Mouse (Mus musculus): Measurements from ENCODE around the gene Gmeb1. TPM values are rescaled to one million over a fixed set of nuclear protein-coding genes. Genes with fewer than 3 reads are reported as not detected.

Gmeb1 gene
- polyA plus RNA-seq (2012; rRNA removed) = 44.4 TPM in 2 replicates

DNA sequence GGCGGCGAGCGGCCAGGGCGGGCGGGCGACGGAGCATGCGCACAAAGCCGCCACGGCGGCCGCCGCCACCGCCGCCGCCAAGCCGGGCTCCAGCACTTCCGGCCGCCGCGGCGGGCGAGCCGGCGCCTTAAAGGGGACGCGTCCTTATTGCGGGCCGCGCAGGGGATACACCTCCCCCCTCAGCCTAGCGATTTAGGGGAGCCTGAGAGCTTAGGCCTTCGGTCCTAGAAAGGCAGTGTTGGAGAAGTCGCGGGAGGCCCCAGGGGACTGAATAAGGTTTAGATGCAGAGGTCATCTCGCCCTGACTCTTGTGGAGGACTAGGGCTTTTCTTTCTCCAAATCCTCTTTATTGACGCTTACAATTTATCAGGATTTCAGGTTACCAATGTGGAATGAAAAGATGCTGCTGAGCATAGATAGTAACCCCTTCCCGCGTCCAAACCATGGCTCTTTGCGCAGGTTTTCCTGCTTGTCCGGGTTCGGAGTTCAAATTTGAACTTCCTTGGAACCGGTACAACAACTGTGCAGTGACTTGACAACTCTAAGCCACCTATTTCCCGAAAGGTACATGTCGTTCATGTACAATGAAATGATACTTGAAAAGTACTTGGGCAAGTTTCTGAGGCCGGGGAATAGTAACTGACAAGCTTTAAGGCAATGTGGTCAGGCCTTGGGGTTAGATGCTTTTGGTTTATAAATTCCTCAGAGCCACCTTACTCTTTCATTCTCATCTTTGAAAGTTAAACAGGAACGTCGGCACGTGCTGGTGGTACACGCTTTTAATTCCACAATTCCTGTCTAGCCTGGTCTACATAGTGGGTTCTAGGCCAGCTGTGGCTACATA is at the start of gene Gmeb1:
Gene Gmeb1 (minus strand): TSS at position 89 of the 844 bp plus-strand sequence.

GRCm38 (mm10) chr4:132302939-132303479 is 41.6 kb upstream of the Gmeb1 start, which contains the start of gene Rab42:
TSS of gene Rab42 (minus strand) at chr4:132303385.

GRCm38 (mm10) chr4:132274156-132274862 is 12.9 kb upstream of the Gmeb1 start, which contains the start of gene Taf12:
TSS of gene Taf12 (plus strand) at chr4:132274375.

DNA sequence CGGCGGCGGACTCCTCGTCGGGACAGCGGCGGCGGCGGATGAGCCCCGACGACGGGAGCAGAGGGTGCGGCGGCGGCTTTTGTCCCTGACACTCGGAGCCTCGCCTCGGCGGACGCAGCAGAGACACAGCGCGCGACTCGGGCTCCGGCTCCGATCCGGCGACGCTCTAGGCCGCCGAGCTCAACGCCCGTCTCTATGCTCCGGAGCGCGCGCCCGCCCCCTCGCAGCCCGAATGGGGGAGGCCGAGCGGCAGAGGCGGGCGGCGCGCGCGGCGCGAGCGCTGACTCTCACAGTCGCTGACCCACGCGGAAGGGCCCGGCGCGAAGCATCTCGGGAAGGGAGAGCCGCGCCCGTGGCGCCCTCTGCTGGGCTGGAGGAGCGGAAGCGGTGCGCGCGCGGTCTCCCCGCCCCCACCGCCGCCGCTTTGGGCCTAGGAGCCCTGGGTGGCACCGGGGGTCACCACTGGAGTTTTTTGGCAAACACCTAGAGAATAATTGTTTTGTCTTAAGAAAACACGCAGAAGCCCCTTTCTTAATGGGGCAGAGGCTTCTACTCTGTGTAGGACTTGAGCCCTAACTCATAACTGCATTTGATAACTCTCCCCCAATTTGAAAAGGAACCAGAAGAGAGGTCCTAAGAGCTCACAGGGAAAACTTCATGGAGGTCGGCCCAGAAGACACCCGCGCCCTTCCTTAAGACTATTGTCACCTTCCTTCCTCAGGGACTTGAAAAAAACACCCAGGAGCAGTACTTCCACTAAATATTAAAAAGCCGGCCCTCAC is 49.3 kb downstream of the Gmeb1 start, which contains the start of gene Ythdf2:
Gene Ythdf2 (minus strand): TSS at position 351 of the 782 bp plus-strand sequence.

Other genes starting within 250 kb of the Gmeb1 start
- gene Gm10300, start 186.9 kb downstream of the Gmeb1 start, polyA plus RNA-seq (2012; rRNA removed) = 0.02 and 0.05 TPM in 2 replicates
- 145 and 147 TPM in 2 replicates for gene Epb41, start 186.3 kb downstream of the Gmeb1 start, polyA plus RNA-seq (2012; rRNA removed)
- 0.10 and 0.24 TPM in 2 replicates for gene Oprd1, start 117.1 kb downstream of the Gmeb1 start, polyA plus RNA-seq (2012; rRNA removed)
- 28.5 and 47.0 TPM in 2 replicates for gene Ythdf2, start 49.3 kb downstream of the Gmeb1 start, polyA plus RNA-seq (2012; rRNA removed)
- 34.5 and 37.4 TPM in 2 replicates for gene Taf12, start 12.8 kb upstream of the Gmeb1 start, polyA plus RNA-seq (2012; rRNA removed)
- 0.28 and 0.57 TPM in 2 replicates for gene Rab42, start 41.8 kb upstream of the Gmeb1 start, polyA plus RNA-seq (2012; rRNA removed)
- 30.4 and 36.8 TPM in 2 replicates for gene Trnau1ap, start 67.9 kb upstream of the Gmeb1 start, polyA plus RNA-seq (2012; rRNA removed)
- 49.4 and 122 TPM in 2 replicates for gene Rcc1, start 92.0 kb upstream of the Gmeb1 start, polyA plus RNA-seq (2012; rRNA removed)
- gene Phactr4, start 160.9 kb upstream of the Gmeb1 start, polyA plus RNA-seq (2012; rRNA removed) = 29.7 and 51.3 TPM in 2 replicates
- gene Med18, start 202.3 kb upstream of the Gmeb1 start, polyA plus RNA-seq (2012; rRNA removed) = 15.8 TPM in 2 replicates
- 4.8 and 6.0 TPM in 2 replicates for gene Sesn2, start 248.9 kb upstream of the Gmeb1 start, polyA plus RNA-seq (2012; rRNA removed)